Mouse (Mus musculus): Measurements from ENCODE around the gene Gm5346. TPM values are rescaled to one million over a fixed set of nuclear protein-coding genes. Genes with fewer than 3 reads are reported as not detected.
"Not testable (repeated sequence)": the region's sequence is repeated elsewhere in the genome, so short reads cannot be mapped to it uniquely, and the experiment has no call there.

Gm5346 gene
- not detected in 2 replicates for polyA plus RNA-seq (2015; fragmentation: Nextera tagmentation; extraction: Ambion mirVana)

- Histone ChIP-seq H3K36me3 (ENCODE audit: control insufficient read depth, insufficient read depth, low read length) (no peaks in the 10 kb centered on the region), H3K9ac (ENCODE audit: low read depth, low read length) (no peak within 1 kb of the TSS), H3K9me3 (replicated peaks; ENCODE audit: control insufficient read depth, low read length, poor library complexity, severe bottlenecking) (no peaks in the 10 kb centered on the region), H3K4me2 (ENCODE audit: low read length) (no peak within 1 kb of the TSS), H3K4me1 (ENCODE audit: control insufficient read depth, insufficient read depth, low read length) (no peaks in the 10 kb centered on the region), H3K27ac (ENCODE audit: low read length) (no peak within 1 kb of the TSS), H3K4me3 (ENCODE audit: low read depth, low read length) (no peak within 1 kb of the TSS), H3K27me3 (ENCODE audit: control insufficient read depth, insufficient read depth, low read depth, low read length) (no peaks in the 10 kb centered on the region)
- no peak for ATAC-seq
- WGBS: 90% methylated on average over 3 of the region's 3 CpGs
These were observed at the start of gene Gm5346 for GRCm38 (mm10) chr8:43627176-43627575. Gm5346 (minus strand) TSS chr8:43627276.

- Histone ChIP-seq H3K9me3 (replicated peaks; ENCODE audit: control insufficient read depth, low read length, poor library complexity, severe bottlenecking) (no peaks in the 10 kb centered on the region), H3K4me3 (ENCODE audit: low read depth, low read length) (no peak overlapping the region), H3K36me3 (ENCODE audit: control insufficient read depth, insufficient read depth, low read length) (no peaks in the 10 kb centered on the region), H3K4me1 (ENCODE audit: control insufficient read depth, insufficient read depth, low read length) (no peaks in the 10 kb centered on the region), H3K9ac (ENCODE audit: low read depth, low read length) (no peak overlapping the region), H3K4me2 (ENCODE audit: low read length) (no peak overlapping the region), H3K27me3 (ENCODE audit: control insufficient read depth, insufficient read depth, low read depth, low read length) (no peaks in the 10 kb centered on the region), H3K27ac (ENCODE audit: low read length) (no peak overlapping the region)
- 79% methylated on average over 1 of the region's 1 CpGs for WGBS
- ATAC-seq: no peak
These were observed 11.0 kb downstream of the Gm5346 start for GRCm38 (mm10) chr8:43616046-43616445.

- H3K27ac ChIP-seq (ENCODE audit: low read length); H3K36me3 ChIP-seq (ENCODE audit: control insufficient read depth, insufficient read depth, low read length); H3K27me3 ChIP-seq (ENCODE audit: control insufficient read depth, insufficient read depth, low read depth, low read length); H3K9me3 ChIP-seq (replicated peaks; ENCODE audit: control insufficient read depth, low read length, poor library complexity, severe bottlenecking); ATAC-seq; H3K9ac ChIP-seq (ENCODE audit: low read depth, low read length); H3K4me3 ChIP-seq (ENCODE audit: low read depth, low read length); H3K4me1 ChIP-seq (ENCODE audit: control insufficient read depth, insufficient read depth, low read length); H3K4me2 ChIP-seq (ENCODE audit: low read length): not testable (repeated sequence)
- WGBS: 82% methylated on average over 13 of the region's 13 CpGs
These were observed 23.4 kb downstream of the Gm5346 start for GRCm38 (mm10) chr8:43603657-43604056.

- ATAC-seq; H3K4me3 ChIP-seq (ENCODE audit: low read depth, low read length); H3K27ac ChIP-seq (ENCODE audit: low read length); H3K4me1 ChIP-seq (ENCODE audit: control insufficient read depth, insufficient read depth, low read length); H3K9me3 ChIP-seq (replicated peaks; ENCODE audit: control insufficient read depth, low read length, poor library complexity, severe bottlenecking); H3K9ac ChIP-seq (ENCODE audit: low read depth, low read length); H3K4me2 ChIP-seq (ENCODE audit: low read length); H3K27me3 ChIP-seq (ENCODE audit: control insufficient read depth, insufficient read depth, low read depth, low read length); H3K36me3 ChIP-seq (ENCODE audit: control insufficient read depth, insufficient read depth, low read length): not testable (repeated sequence)
- 95% methylated on average over 15 of the region's 15 CpGs for WGBS
These were observed 23.9 kb downstream of the Gm5346 start for GRCm38 (mm10) chr8:43603166-43603565.

GRCm38 (mm10) chr8:43576607-43577006, 50.5 kb downstream of the Gm5346 start, which contains the start of gene Adam26a:
Adam26a (minus strand) TSS chr8:43576707.
- H3K4me2 ChIP-seq (ENCODE audit: low read length); H3K27ac ChIP-seq (ENCODE audit: low read length); H3K9ac ChIP-seq (ENCODE audit: low read depth, low read length); H3K4me3 ChIP-seq (ENCODE audit: low read depth, low read length); H3K9me3 ChIP-seq (replicated peaks; ENCODE audit: control insufficient read depth, low read length, poor library complexity, severe bottlenecking); H3K36me3 ChIP-seq (ENCODE audit: control insufficient read depth, insufficient read depth, low read length); H3K27me3 ChIP-seq (ENCODE audit: control insufficient read depth, insufficient read depth, low read depth, low read length); ATAC-seq; H3K4me1 ChIP-seq (ENCODE audit: control insufficient read depth, insufficient read depth, low read length): not testable (repeated sequence)
- 90% methylated on average over 2 of the region's 2 CpGs for WGBS

Other genes starting within 250 kb of the Gm5346 start
- gene Adam26b, start 99.2 kb downstream of the Gm5346 start, polyA plus RNA-seq (2015; fragmentation: Nextera tagmentation; extraction: Ambion mirVana): not detected in 2 replicates
- not detected in 2 replicates for gene Adam26a, start 50.6 kb downstream of the Gm5346 start, polyA plus RNA-seq (2015; fragmentation: Nextera tagmentation; extraction: Ambion mirVana)
- not detected in 2 replicates for gene Adam34, start 82.8 kb upstream of the Gm5346 start, polyA plus RNA-seq (2015; fragmentation: Nextera tagmentation; extraction: Ambion mirVana)

Data from midbrain, embryonic 16.5 days (tissue).